Mouse (Mus musculus) CH12.LX (cell line): ENCODE results near the gene Maml2. TPM values are rescaled to one million over a fixed set of nuclear protein-coding genes. Genes with fewer than 3 reads are reported as not detected.

ENCODE experiments used
- DNase-seq: peaks from one replicate; pipeline ENCODE4 v3.0.0-alpha.2; 2013; ENCODE audit errors: extremely low read depth
- H3K27ac ChIP-seq: 2 replicates; pipeline ENCODE4 v1.5.1; 2012; ENCODE audit warnings: low read depth, mild to moderate bottlenecking, control low read depth, moderate library complexity; ENCODE audit not compliant: insufficient read depth
- H3K27me3 ChIP-seq: replicated peaks from 2 replicates; pipeline ENCODE3; 2012; ENCODE audit warnings: inconsistent platforms
- H3K36me3 ChIP-seq, 2 experiments: replicated peaks in 1 of 2; 2 replicates each; pipeline versions ENCODE3 to v1.6.1; 2012; ENCODE audit warnings: inconsistent platforms in 1 of 2, low read length in 1 of 2, mild to moderate bottlenecking in 1 of 2, mixed read lengths in 1 of 2, moderate library complexity in 1 of 2; ENCODE audit not compliant: control insufficient read depth in 1 of 2, insufficient read depth in 1 of 2
- H3K4me1 ChIP-seq, 2 experiments: 2 replicates each; pipeline ENCODE4 v1.6.1; 2012; ENCODE audit warnings: inconsistent platforms in 1 of 2, moderate library complexity in 1 of 2; ENCODE audit not compliant: insufficient read depth in 2 of 2, control insufficient read depth in 1 of 2
- H3K4me2 ChIP-seq: 2 replicates; pipeline ENCODE4 v1.6.1; 2012; ENCODE audit warnings: low read depth, mild to moderate bottlenecking, control low read depth; ENCODE audit not compliant: poor library complexity, insufficient read depth, severe bottlenecking
- H3K4me3 ChIP-seq, 3 experiments: fragments of 150-350 bp in 1 of 3; sonication (generic) in 1 of 3; replicated peaks in 1 of 3; 2 replicates each; pipeline versions ENCODE3 to v1.5.1; 2011 to 2012; ENCODE audit warnings: low read depth in 2 of 3, low read length in 2 of 3, mild to moderate bottlenecking in 2 of 3, moderate library complexity in 2 of 3, control low read depth in 1 of 3, improper control_type of control experiment in 1 of 3, inconsistent platforms in 1 of 3, mixed read lengths in 1 of 3; ENCODE audit not compliant: poor library complexity in 1 of 3
- H3K79me2 ChIP-seq: replicated peaks from 2 replicates; pipeline ENCODE4 v1.6.1; 2012; ENCODE audit warnings: mild to moderate bottlenecking, moderate library complexity; ENCODE audit not compliant: control insufficient read depth, poor library complexity, insufficient read depth, severe bottlenecking; ENCODE audit errors: extremely low read depth
- H3K9ac ChIP-seq: 2 replicates; pipeline ENCODE4 v1.6.1; 2012; ENCODE audit warnings: low read depth, mild to moderate bottlenecking, control low read depth, moderate library complexity; ENCODE audit not compliant: insufficient read depth
- H3K9me3 ChIP-seq: replicated peaks from 2 replicates; pipeline ENCODE3; 2012; ENCODE audit warnings: low read length, inconsistent platforms, mixed read lengths
- BHLHE40 ChIP-seq: IDR thresholded peaks from 2 replicates; pipeline ENCODE4 v1.6.1; 2011; ENCODE audit warnings: mild to moderate bottlenecking, low read depth, low read length, improper control_type of control experiment
- CHD2 ChIP-seq: IDR thresholded peaks from 2 replicates; pipeline ENCODE4 v1.6.1; 2011; ENCODE audit warnings: low read length, improper control_type of control experiment
- ELF1 ChIP-seq: IDR thresholded peaks from 2 replicates; pipeline ENCODE4 v1.6.1; 2014; ENCODE audit warnings: low read depth, mild to moderate bottlenecking, inconsistent platforms, low read length, improper control_type of control experiment
- EP300 ChIP-seq: IDR thresholded peaks from 2 replicates; pipeline ENCODE4 v1.6.1; 2011; ENCODE audit warnings: low read length, improper control_type of control experiment
- ETS1 ChIP-seq: conservative IDR thresholded peaks from 2 replicates; pipeline ENCODE4 v1.6.1; 2012; ENCODE audit warnings: low read depth, mild to moderate bottlenecking, inconsistent platforms, low read length, improper control_type of control experiment, moderate library complexity
- HCFC1 ChIP-seq: IDR thresholded peaks from 2 replicates; pipeline ENCODE4 v1.6.1; 2012; ENCODE audit warnings: low read depth, mild to moderate bottlenecking, inconsistent platforms, low read length, improper control_type of control experiment
- IRF4 ChIP-seq: IDR thresholded peaks from 2 replicates; pipeline ENCODE4 v1.6.1; 2014; ENCODE audit warnings: low read depth, mild to moderate bottlenecking, inconsistent platforms, low read length, improper control_type of control experiment
- JUND ChIP-seq: conservative IDR thresholded peaks from 2 replicates; pipeline ENCODE4 v1.6.1; 2011; ENCODE audit warnings: low read depth, low read length, improper control_type of control experiment
- KAT2A ChIP-seq: IDR thresholded peaks from 2 replicates; pipeline ENCODE4 v1.6.1; 2012; ENCODE audit warnings: low read length, improper control_type of control experiment, inconsistent platforms; ENCODE audit not compliant: insufficient replicate concordance
- MAFK ChIP-seq: IDR thresholded peaks from 2 replicates; pipeline ENCODE4 v1.6.1; 2011; ENCODE audit warnings: low read length, improper control_type of control experiment; ENCODE audit not compliant: insufficient replicate concordance
- MAZ ChIP-seq: IDR thresholded peaks from 2 replicates; pipeline ENCODE4 v1.6.1; 2012; ENCODE audit warnings: low read depth, mild to moderate bottlenecking, inconsistent platforms, low read length, improper control_type of control experiment, moderate library complexity
- MXI1 ChIP-seq: IDR thresholded peaks from 2 replicates; pipeline ENCODE4 v1.6.1; 2011; ENCODE audit warnings: mild to moderate bottlenecking, low read depth, low read length, improper control_type of control experiment
- MYC ChIP-seq: IDR thresholded peaks from 2 replicates; pipeline ENCODE4 v1.6.1; 2011; ENCODE audit warnings: low read depth, mild to moderate bottlenecking, improper control_type of control experiment, low read length
- NELFE ChIP-seq: IDR thresholded peaks from 2 replicates; pipeline ENCODE4 v1.6.1; 2011; ENCODE audit warnings: low read depth, low read length, improper control_type of control experiment
- RCOR1 ChIP-seq: conservative IDR thresholded peaks from 2 replicates; pipeline ENCODE4 v1.6.1; 2012; ENCODE audit warnings: low read depth, mild to moderate bottlenecking, inconsistent platforms, low read length, improper control_type of control experiment
- SIN3A ChIP-seq: IDR thresholded peaks from 2 replicates; pipeline ENCODE4 v1.6.1; 2012; ENCODE audit warnings: low read length, improper control_type of control experiment, inconsistent platforms
- UBTF ChIP-seq: IDR thresholded peaks from 2 replicates; pipeline ENCODE4 v1.6.1; 2012; ENCODE audit warnings: low read depth, mild to moderate bottlenecking, inconsistent platforms, low read length, improper control_type of control experiment, moderate library complexity
- USF1 ChIP-seq: IDR thresholded peaks from 2 replicates; pipeline ENCODE4 v1.6.1; 2014; ENCODE audit warnings: low read depth, mild to moderate bottlenecking, inconsistent platforms, low read length, improper control_type of control experiment
- ZC3H11A ChIP-seq: IDR thresholded peaks from 2 replicates; pipeline ENCODE4 v1.6.1; 2012; ENCODE audit warnings: low read depth, mild to moderate bottlenecking, inconsistent platforms, low read length, improper control_type of control experiment
- ZKSCAN1 ChIP-seq: IDR thresholded peaks from 2 replicates; pipeline ENCODE4 v1.6.1; 2012; ENCODE audit warnings: low read depth, inconsistent platforms, low read length, improper control_type of control experiment, borderline replicate concordance
- ZMIZ1 ChIP-seq: IDR thresholded peaks from 2 replicates; pipeline ENCODE4 v1.6.1; 2012; ENCODE audit warnings: low read depth, mild to moderate bottlenecking, inconsistent platforms, low read length, improper control_type of control experiment
- ZNF384 ChIP-seq: IDR thresholded peaks from 2 replicates; pipeline ENCODE4 v1.6.1; 2012; ENCODE audit warnings: low read depth, low read length, improper control_type of control experiment, inconsistent platforms
- dilution Hi-C: fragments of 300-500 bp; cut with MboI; formaldehyde crosslinking; loops from 2 replicates; pipeline ENCODE4 v1.14.3; 2020; ENCODE audit warnings: low sequenced_read_pairs; ENCODE audit not compliant: extremely low pct_unique_long_range_greater_than_20kb, extremely low pct_ligation_motif_present
- in situ Hi-C: fragments of 300-500 bp; cut with MboI; formaldehyde crosslinking; loops from 3 replicates; pipeline ENCODE4 v1.14.3; 2019; ENCODE audit warnings: low sequenced_read_pairs, low pct_ligation_motif_present, low pct_unique_long_range_greater_than_20kb, mixed read lengths
- polyA plus RNA-seq: library from polyadenylated mRNA; unstranded; fragments of >175 nt; gene quantifications from 2 replicates; pipeline ENCODE4 v1.2.1, GENCODE M21; 2012; ENCODE audit warnings: low read depth; ENCODE audit not compliant: insufficient read length
- total RNA-seq, 2 experiments: library from RNA; depleted of rRNA; stranded (reverse); fragments of 300-350 nt in 1 of 2; fragments of >200 nt in 1 of 2; gene quantifications; 2 replicates each; pipeline ENCODE4 v1.2.3; 2012 to 2014

The Maml2 gene
- total and polyA plus RNA-seq, 3 experiments = 5.9 to 9.1 (median 5.9) TPM

DNA sequence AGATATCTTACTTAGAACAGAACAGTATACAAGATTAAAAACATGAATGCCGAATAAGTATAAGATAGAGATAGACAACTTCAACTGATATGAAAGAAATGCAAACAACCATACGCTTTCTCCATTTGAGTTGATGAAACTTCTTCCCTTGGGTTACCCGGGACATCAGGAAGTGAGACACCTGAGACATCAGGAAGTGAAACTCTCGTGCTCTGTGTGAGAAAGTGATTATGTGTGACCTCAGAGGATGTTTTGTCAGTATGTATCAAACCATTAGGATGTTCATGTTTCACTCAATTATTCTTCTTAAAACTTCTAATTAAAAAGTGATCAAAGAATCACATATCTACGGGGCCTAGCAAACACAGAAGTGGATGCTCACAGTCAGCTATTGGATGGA lies 257.0 kb downstream of the Maml2 start (continued):
- no peak for TF ChIP-seq ZC3H11A
- TF ChIP-seq ELF1 = peak; percentile 70
- TF ChIP-seq HCFC1 = no peak
- TF ChIP-seq MAZ = no peak
- no peak; the same call in 1 of the 2 replicates for TF ChIP-seq RCOR1
- no peak for TF ChIP-seq MAFK
- TF ChIP-seq, all 38 proteins: peak for 10

GRCm38 (mm10) chr9:13555973-13556481 lies 258.3 kb downstream of the Maml2 start:
- Histone ChIP-seq H3K36me3 (peaks cover 0 to 7% of the 10 kb centered on the region in 2 experiments), H3K9me3 (no peaks in the 10 kb centered on the region), H3K4me1 (peaks cover 32 to 67% of the 10 kb centered on the region in 2 experiments), H3K79me2 (no peaks in the 10 kb centered on the region; the same call in 1 of the 2 replicates), H3K27ac (no peak overlapping the region), H3K4me2 (no peak overlapping the region), H3K27me3 (no peaks in the 10 kb centered on the region), H3K4me3 (no peak overlapping the region), H3K9ac (no peak overlapping the region)
- no peak for DNase-seq
- in situ Hi-C loops = loop anchor here (5.0 to 10.0 kb wide), 2 partner anchors 36 to 159 kb away; no protein-coding TSS in a partner anchor
- TF ChIP-seq UBTF = no peak
- no peak for TF ChIP-seq IRF4
- TF ChIP-seq ZNF384 = no peak
- no peak for TF ChIP-seq USF1
- TF ChIP-seq ETS1 = no peak
- TF ChIP-seq HCFC1 = no peak
- no peak for TF ChIP-seq MXI1
- no peak for TF ChIP-seq BHLHE40
- TF ChIP-seq RCOR1 = no peak
- no peak for TF ChIP-seq ELF1
- no peak for TF ChIP-seq CHD2
- TF ChIP-seq SIN3A = no peak
- no peak for TF ChIP-seq NELFE
- TF ChIP-seq ZKSCAN1 = no peak
- no peak for TF ChIP-seq MAFK
- no peak for TF ChIP-seq MYC
- TF ChIP-seq ZMIZ1 = no peak
- no peak for TF ChIP-seq JUND
- no peak for TF ChIP-seq KAT2A
- TF ChIP-seq EP300 = no peak
- dilution Hi-C loops = no loop called here
